18 mouse cellular contexts compared by ENCODE assay signal in genomic region chr4:135847581-135847980, GRCm38 (mm10). TPM values are rescaled to one million over a fixed set of nuclear protein-coding genes. Genes with fewer than 3 reads are reported as not detected.
DNase-seq lines count a peak whose midpoint lies in the region; ATAC-seq and TF ChIP-seq lines count a peak whose summit lies in the region.
"Had no signal": no experiment of that assay in that cellular context is flagged by ENCODE, and none has a peak within 500 bp of the region (broad histone marks: within the 10 kb centered on the region; RNA-seq: fewer than 3 reads in every experiment).

No protein-coding gene starts in this region.

- intact Hi-C loops in heart, postnatal 14 days (cut with DNase I): no loop called here

- H3K4me1 ChIP-seq in kidney, adult 2 months (ENCODE audit: control insufficient read depth, insufficient read depth, low read length): no peaks in the 10 kb centered on the region
- H3K4me1 ChIP-seq in kidney, embryonic 14.5 days (ENCODE audit: control insufficient read depth, insufficient read depth, low read length): peaks cover 3% of the 10 kb centered on the region; the same call in 1 of the 2 replicates
- H3K4me1 ChIP-seq in brown adipose tissue, adult 24 weeks (ENCODE audit: control insufficient read depth, insufficient read depth, insufficient read length, low read length): no peaks in the 10 kb centered on the region

- DNase-seq in kidney, adult 2 months: peak; percentile 37
- DNase-seq in adrenal gland, postnatal 10 days: peak; percentile 84
- peak; percentile 50 to 66 for DNase-seq in heart, postnatal 14 days
- DNase-seq in layer of hippocampus, adult 8-10 months (ENCODE audit: low spot score in 2 of 2): no peak
- DNase-seq in kidney, postnatal 4 days: no peak
- DNase-seq: cerebellum, adult 9-10 months; lung, postnatal 14 days; thymus, postnatal 36 days had no signal

- no peaks in the 10 kb centered on the region for H3K27me3 ChIP-seq in kidney, adult 2 months (replicated peaks; ENCODE audit: control insufficient read depth, insufficient read depth, low read length)
- no peaks in the 10 kb centered on the region for H3K27me3 ChIP-seq in kidney, embryonic 14.5 days (ENCODE audit: control insufficient read depth, insufficient read depth, low read length)
- H3K27me3 ChIP-seq: embryonic facial prominence, embryonic 15.5 days; forebrain, embryonic 13.5 days; neural tube, embryonic 13.5 days; stomach, embryonic 15.5 days had no signal

- no peak overlapping the region for H3K9ac ChIP-seq in kidney, embryonic 14.5 days (ENCODE audit: low read depth, low read length)
- H3K9ac ChIP-seq: embryonic facial prominence, embryonic 15.5 days; forebrain, embryonic 13.5 days; neural tube, embryonic 13.5 days; stomach, embryonic 15.5 days had no signal

- no peak overlapping the region for H3K4me3 ChIP-seq in kidney, adult 2 months (ENCODE audit: insufficient read depth, low read depth, low read length)
- no peak overlapping the region for H3K4me3 ChIP-seq in kidney, embryonic 14.5 days (ENCODE audit: low read length)
- no peak overlapping the region for H3K4me3 ChIP-seq in brown adipose tissue, adult 24 weeks (ENCODE audit: insufficient read depth, low read depth, low read length)
- H3K4me3 ChIP-seq: embryonic facial prominence, embryonic 15.5 days; forebrain, embryonic 13.5 days; left cerebral cortex, adult 2 months; neural tube, embryonic 13.5 days; stomach, embryonic 15.5 days had no signal

- H3K4me2 ChIP-seq in kidney, embryonic 14.5 days (replicated peaks; ENCODE audit: low read depth, low read length): no peak overlapping the region
- H3K4me2 ChIP-seq: embryonic facial prominence, embryonic 15.5 days; forebrain, embryonic 13.5 days; neural tube, embryonic 13.5 days; stomach, embryonic 15.5 days had no signal

- TF ChIP-seq CTCF in kidney, adult 2 months (conservative IDR thresholded peaks at IDR 0.05; ENCODE audit: insufficient read depth, insufficient read length, low read depth, low read length): no peak

- H3K27ac ChIP-seq in kidney, adult 2 months (ENCODE audit: insufficient read depth, low read depth, low read length): no peak overlapping the region
- H3K27ac ChIP-seq in kidney, embryonic 14.5 days (ENCODE audit: low read depth, low read length): no peak overlapping the region
- H3K27ac ChIP-seq in brown adipose tissue, adult 24 weeks (replicated peaks; ENCODE audit: low read depth, low read length): 0 out of 2 replicates have a peak overlapping the region, but pooled peaks have one; percentile 28
- H3K27ac ChIP-seq: embryonic facial prominence, embryonic 15.5 days; forebrain, embryonic 13.5 days; left cerebral cortex, adult 2 months; neural tube, embryonic 13.5 days; stomach, embryonic 15.5 days had no signal

- no peaks in the 10 kb centered on the region for H3K36me3 ChIP-seq in kidney, adult 2 months (ENCODE audit: control insufficient read depth, insufficient read depth, low read length)
- no peaks in the 10 kb centered on the region for H3K36me3 ChIP-seq in kidney, embryonic 14.5 days (ENCODE audit: control insufficient read depth, insufficient read depth, low read length)
- H3K36me3 ChIP-seq: embryonic facial prominence, embryonic 15.5 days; neural tube, embryonic 13.5 days; stomach, embryonic 15.5 days had no signal

- 36% methylated on average over 5 of the region's 5 CpGs for WGBS in kidney, adult 2 months
- 66% methylated on average over 5 of the region's 5 CpGs for WGBS in kidney, embryonic 14.5 days

- no peak for TF ChIP-seq POLR2A in kidney, adult 2 months (IDR thresholded peaks at IDR 0.05; ENCODE audit: low read depth, low read length)

- no peak for ATAC-seq in kidney, embryonic 14.5 days (ENCODE audit: low FRiP score, low TSS enrichment)
- no peak for ATAC-seq in erythroid progenitor cell, adult 5-6 weeks (replicated peaks; ENCODE audit: low FRiP score, poor library complexity, severe bottlenecking)
- ATAC-seq: CD4-positive, CD25-positive, alpha-beta regulatory T cell, adult 4 months; forebrain, embryonic 13.5 days; intestine, postnatal 0 days had no signal

- no peaks in the 10 kb centered on the region for H3K9me3 ChIP-seq in kidney, embryonic 14.5 days (ENCODE audit: control insufficient read depth, low read length)
- H3K9me3 ChIP-seq: embryonic facial prominence, embryonic 15.5 days; forebrain, embryonic 13.5 days; stomach, embryonic 15.5 days had no signal

RNA-seq across cellular contexts. Expression of gene Srsf10, which starts 8.0 kb away (rescaled TPM):
- 43.4 TPM in 2 replicates for polyA plus RNA-seq in kidney, adult 2 months (2012; rRNA removed)
- 334 and 342 TPM in 2 replicates for polyA plus RNA-seq in kidney, embryonic 14.5 days (2014; fragmentation: Nextera tagmentation; extraction: Ambion mirVana)
- total RNA-seq in adrenal gland, postnatal 10 days (2021): 100 to 1,000 TPM in 1 of 2 experiments, 10 to 100 TPM in 1; 94.0 to 117 TPM
- 58.3 and 62.6 TPM in 2 replicates for polyA plus RNA-seq in brown adipose tissue, adult 24 weeks (2012; ENCODE audit: insufficient read depth, insufficient read length, missing spikeins)
- 10 to 100 TPM; 48.1 to 59.7 TPM for total RNA-seq in heart, postnatal 14 days (2021)
- total RNA-seq in erythroid progenitor cell, adult 5-6 weeks (2015; ENCODE audit: low replicate concordance): 410 and 552 TPM in 2 replicates
- total RNA-seq in erythroid progenitor cell, adult 5-6 weeks (2017; ENCODE audit: low replicate concordance): 431 and 814 TPM in 2 replicates
- total RNA-seq in layer of hippocampus, adult 8-10 months (2022): 10 to 100 TPM; 67.9 to 91.9 (median 79.9) TPM

RNA-seq across cellular contexts. Expression of gene Pnrc2, which starts 26.1 kb away (rescaled TPM):
- 17.7 and 23.3 TPM in 2 replicates for polyA plus RNA-seq in kidney, adult 2 months (2012; rRNA removed)
- 174 and 209 TPM in 2 replicates for polyA plus RNA-seq in kidney, embryonic 14.5 days (2014; fragmentation: Nextera tagmentation; extraction: Ambion mirVana)
- 100 to 1,000 TPM in 1 of 2 experiments, 10 to 100 TPM in 1; 98.7 to 149 TPM for total RNA-seq in adrenal gland, postnatal 10 days (2021)
- polyA plus RNA-seq in brown adipose tissue, adult 24 weeks (2012; ENCODE audit: insufficient read depth, insufficient read length, missing spikeins): 86.4 and 125 TPM in 2 replicates
- 10 to 100 TPM; 79.0 to 84.8 TPM for total RNA-seq in heart, postnatal 14 days (2021)
- 245 and 298 TPM in 2 replicates for total RNA-seq in erythroid progenitor cell, adult 5-6 weeks (2015; ENCODE audit: low replicate concordance)
- total RNA-seq in erythroid progenitor cell, adult 5-6 weeks (2017; ENCODE audit: low replicate concordance): 215 and 282 TPM in 2 replicates
- total RNA-seq in layer of hippocampus, adult 8-10 months (2022): 10 to 100 TPM; 47.2 to 86.0 (median 47.7) TPM

RNA-seq across cellular contexts. Expression of gene Cnr2, which starts 47.6 kb away (rescaled TPM):
- polyA plus RNA-seq in kidney, adult 2 months (2012; rRNA removed): 2.7 and 4.1 TPM in 2 replicates
- 0.10 and 0.45 TPM in 2 replicates for polyA plus RNA-seq in kidney, embryonic 14.5 days (2014; fragmentation: Nextera tagmentation; extraction: Ambion mirVana)
- total RNA-seq in adrenal gland, postnatal 10 days (2021): 1 to 10 TPM; 2.4 to 3.9 TPM
- 0.55 and 0.58 TPM in 2 replicates for polyA plus RNA-seq in brown adipose tissue, adult 24 weeks (2012; ENCODE audit: insufficient read depth, insufficient read length, missing spikeins)
- total RNA-seq in heart, postnatal 14 days (2021): under 1 TPM; 0.76 to 0.93 TPM
- 4.3 and 5.0 TPM in 2 replicates for total RNA-seq in erythroid progenitor cell, adult 5-6 weeks (2015; ENCODE audit: low replicate concordance)
- 1.7 and 3.4 TPM in 2 replicates for total RNA-seq in erythroid progenitor cell, adult 5-6 weeks (2017; ENCODE audit: low replicate concordance)
- under 1 TPM in 3 of 4 experiments, not detected in 1; 0.08 to 0.98 (median 0.92) TPM for total RNA-seq in layer of hippocampus, adult 8-10 months (2022)

Comparison
In these comparisons a context has a peak if more than half of its experiments do, and no peak if none do; other contexts are left out.
1. DNase-seq: peak in kidney, adult 2 months (single experiment), adrenal gland, postnatal 10 days (single experiment) and heart, postnatal 14 days (2 of 2); none in layer of hippocampus, adult 8-10 months (0 of 2) and kidney, postnatal 4 days (0 of 2).